In the genomic region with DNA sequence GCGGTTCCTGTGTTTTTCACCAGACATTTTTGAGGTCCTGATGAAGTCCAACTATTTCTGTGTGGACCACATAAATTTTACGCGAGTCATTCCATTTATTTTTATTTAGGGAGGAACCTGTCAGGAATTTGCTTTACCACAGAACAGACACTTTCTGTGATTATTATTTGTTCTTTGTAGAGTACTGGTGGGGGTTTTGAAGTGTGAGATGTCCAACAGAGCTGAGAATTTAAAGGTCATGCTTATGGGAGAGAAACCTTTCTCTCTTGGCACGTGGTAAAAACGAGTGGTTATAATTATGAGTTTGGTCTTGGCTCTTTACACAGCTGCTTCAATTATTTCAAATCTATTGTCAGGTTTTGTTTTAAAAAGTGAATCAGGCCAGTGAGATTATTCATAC, we compare ENCODE assay signal across 21 mouse cellular contexts.
DNase-seq lines count a peak whose midpoint lies in the region; ATAC-seq and TF ChIP-seq lines count a peak whose summit lies in the region.
"Had no signal": no experiment of that assay in that cellular context is flagged by ENCODE, and none has a peak within 500 bp of the region (broad histone marks: within the 10 kb centered on the region; RNA-seq: fewer than 3 reads in every experiment).

No protein-coding gene starts in this region.

- no peak overlapping the region for H3K27ac ChIP-seq in kidney, postnatal 0 days
- H3K27ac ChIP-seq in liver, embryonic 11.5 days (ENCODE audit: low read depth, low read length): no peak overlapping the region
- H3K27ac ChIP-seq: embryonic facial prominence, embryonic 10.5 days; embryonic facial prominence, embryonic 12.5 days; forebrain, embryonic 10.5 days; forebrain, embryonic 12.5 days had no signal

- no peak overlapping the region for H3K4me3 ChIP-seq in kidney, postnatal 0 days (replicated peaks; ENCODE audit: low read depth, low read length)
- H3K4me3 ChIP-seq in myocyte: no peak overlapping the region
- H3K4me3 ChIP-seq in liver, embryonic 11.5 days (ENCODE audit: low read depth, low read length): no peak overlapping the region
- H3K4me3 ChIP-seq: embryonic facial prominence, embryonic 10.5 days; embryonic facial prominence, embryonic 12.5 days; erythroblast, embryonic 14.5 days; forebrain, embryonic 10.5 days; forebrain, embryonic 12.5 days had no signal

- H3ac ChIP-seq in myocyte (ENCODE audit: control insufficient read depth, insufficient read length): no peak overlapping the region

- H3K9ac ChIP-seq in kidney, postnatal 0 days (ENCODE audit: low read depth, low read length): no peak overlapping the region
- no peak overlapping the region for H3K9ac ChIP-seq in liver, embryonic 11.5 days (ENCODE audit: low read depth, low read length)
- H3K9ac ChIP-seq: embryonic facial prominence, embryonic 12.5 days; forebrain, embryonic 12.5 days had no signal

- no peak for TF ChIP-seq CTCF in kidney, postnatal 0 days (IDR thresholded peaks at IDR 0.05; ENCODE audit: low read depth)

- no peaks in the 10 kb centered on the region for H3K36me3 ChIP-seq in kidney, postnatal 0 days (ENCODE audit: insufficient read depth, low read length)
- H3K36me3 ChIP-seq in myocyte (ENCODE audit: control insufficient read depth, insufficient read depth): no peaks in the 10 kb centered on the region
- no peaks in the 10 kb centered on the region for H3K36me3 ChIP-seq in liver, embryonic 11.5 days (ENCODE audit: control insufficient read depth, insufficient read depth, low read length)
- H3K36me3 ChIP-seq: embryonic facial prominence, embryonic 10.5 days; embryonic facial prominence, embryonic 12.5 days; forebrain, embryonic 10.5 days; forebrain, embryonic 12.5 days had no signal

- no peaks in the 10 kb centered on the region for H3K27me3 ChIP-seq in kidney, postnatal 0 days (ENCODE audit: insufficient read depth, low read length)
- H3K27me3 ChIP-seq in myocyte (ENCODE audit: control insufficient read depth, insufficient read depth, insufficient read length): no peaks in the 10 kb centered on the region
- no peaks in the 10 kb centered on the region for H3K27me3 ChIP-seq in liver, embryonic 11.5 days (replicated peaks; ENCODE audit: control insufficient read depth, insufficient read depth, low read length)
- H3K27me3 ChIP-seq: embryonic facial prominence, embryonic 12.5 days; forebrain, embryonic 12.5 days had no signal

- DNase-seq in kidney, postnatal 0 days (ENCODE audit: low spot score): peak; percentile 6
- no peak for DNase-seq in kidney, adult 8-10 months
- peak; percentile 60 for DNase-seq in NIH3T3 (ENCODE audit: low read depth)
- no peak for DNase-seq in thymus, adult 18-20 months
- no peak for DNase-seq in liver, embryonic 11.5 days (ENCODE audit: low spot score)
- DNase-seq: adrenal gland, adult 2 months; adrenal gland, postnatal 10 days; adrenal gland, postnatal 25 days; cerebellum, adult 11 months; cerebellum, adult 18-20 months; cerebellum, adult 9-10 months; cerebellum, postnatal 10 days; cerebellum, postnatal 25 days had no signal

- TF ChIP-seq POLR2A in myocyte (IDR thresholded peaks at IDR 0.05; ENCODE audit: insufficient read length, low read depth): no peak

- H3K4me1 ChIP-seq in kidney, postnatal 0 days (replicated peaks; ENCODE audit: insufficient read depth, low read length): no peaks in the 10 kb centered on the region
- no peaks in the 10 kb centered on the region for H3K4me1 ChIP-seq in liver, embryonic 11.5 days (replicated peaks; ENCODE audit: control insufficient read depth, insufficient read depth, low read length)
- H3K4me1 ChIP-seq: forebrain, embryonic 12.5 days had no signal

- no peaks in the 10 kb centered on the region for H3K79me2 ChIP-seq in myocyte (ENCODE audit: control insufficient read depth, insufficient read depth)

- ATAC-seq in kidney, postnatal 0 days (replicated peaks; ENCODE audit: low FRiP score, low read depth): no peak
- no peak for ATAC-seq in liver, embryonic 11.5 days (replicated peaks; ENCODE audit: low FRiP score)
- ATAC-seq: forebrain, embryonic 14.5 days; forebrain, embryonic 16.5 days had no signal

- no peak overlapping the region for H3K4me2 ChIP-seq in kidney, postnatal 0 days (ENCODE audit: low read length)
- peak overlapping the region; percentile 30 for H3K4me2 ChIP-seq in myocyte (ENCODE audit: low read depth)
- H3K4me2 ChIP-seq in liver, embryonic 11.5 days: no peak overlapping the region
- H3K4me2 ChIP-seq: embryonic facial prominence, embryonic 12.5 days; forebrain, embryonic 12.5 days had no signal

- 63% methylated on average over 5 of the region's 5 CpGs for WGBS in kidney, postnatal 0 days
- WGBS in liver, embryonic 11.5 days: 89% methylated on average over 5 of the region's 5 CpGs

- H3K9me3 ChIP-seq in kidney, postnatal 0 days (replicated peaks; ENCODE audit: low read length): no peaks in the 10 kb centered on the region
- no peaks in the 10 kb centered on the region for H3K9me3 ChIP-seq in liver, embryonic 11.5 days (ENCODE audit: control insufficient read depth, low read length)
- H3K9me3 ChIP-seq: embryonic facial prominence, embryonic 10.5 days; embryonic facial prominence, embryonic 12.5 days; forebrain, embryonic 10.5 days; forebrain, embryonic 12.5 days had no signal

TF ChIP-seq in myocyte, 11 proteins besides CTCF, POLR2A, EP300 and RAD21:
- TF ChIP-seq POLR2AphosphoS2 (IDR thresholded peaks at IDR 0.05; ENCODE audit: insufficient read length, low read depth) (no peak), TCF12 (IDR thresholded peaks at IDR 0.05; ENCODE audit: insufficient read depth, poor library complexity, severe bottlenecking) (no peak), TCF3 (IDR thresholded peaks at IDR 0.05; ENCODE audit: insufficient read length, low read depth) (no peak), MYOD1 (IDR thresholded peaks at IDR 0.05; ENCODE audit: control insufficient read depth in 1 of 3, insufficient read length in 2 of 3, low read depth in 2 of 3) (no peak), USF1 (IDR thresholded peaks at IDR 0.05; ENCODE audit: low read depth) (no peak), MYOG (IDR thresholded peaks at IDR 0.05; ENCODE audit: control insufficient read depth in 1 of 3, insufficient read depth in 1 of 3, insufficient read length in 2 of 3, low read depth in 2 of 3) (no peak), REST (IDR thresholded peaks at IDR 0.05; ENCODE audit: insufficient read depth, insufficient read length) (no peak), MAX (IDR thresholded peaks at IDR 0.05; ENCODE audit: low read depth) (no peak), SRF (IDR thresholded peaks at IDR 0.05; ENCODE audit: control insufficient read depth, insufficient read length, low read depth) (no peak), E2F4 (IDR thresholded peaks at IDR 0.05; ENCODE audit: insufficient read depth) (no peak), CEBPB (IDR thresholded peaks at IDR 0.05; ENCODE audit: insufficient read depth, poor library complexity, severe bottlenecking) (no peak)
TF ChIP-seq in myocyte: peak in this region for 0.

Comparison
In these comparisons a context has a peak if more than half of its experiments do, and no peak if none do; other contexts are left out.
1. DNase-seq: peak in kidney, postnatal 0 days (single experiment) and NIH3T3 (single experiment); none in kidney, adult 8-10 months (0 of 2), thymus, adult 18-20 months (0 of 2) and liver, embryonic 11.5 days (single experiment).